Mouse (Mus musculus) neural tube, embryonic 14.5 days (tissue): ENCODE data around the gene Inka2. TPM values are rescaled to one million over a fixed set of nuclear protein-coding genes. Genes with fewer than 3 reads are reported as not detected.

ENCODE experiments used
- ATAC-seq: fragments of 200-750 bp; cut with Nextera tagmentation; 2 replicates; pipeline ENCODE4 v1.8.0; 2017; ENCODE audit warnings: low read depth, mild to moderate bottlenecking, moderate TSS enrichment, moderate library complexity
- H3K27ac ChIP-seq: fragments of 300-500 bp; sonication (generic); 2 replicates; pipeline ENCODE4 v1.5.1; 2014; ENCODE audit warnings: low read depth, mild to moderate bottlenecking, control low read depth, low read length, moderate library complexity, mixed read lengths
- H3K27me3 ChIP-seq: fragments of 300-500 bp; sonication (generic); 2 replicates; pipeline ENCODE4 v1.6.1; 2014; ENCODE audit warnings: low read length; ENCODE audit not compliant: control insufficient read depth, insufficient read depth
- H3K36me3 ChIP-seq: fragments of 300-500 bp; sonication (generic); 2 replicates; pipeline ENCODE4 v1.6.1; 2014; ENCODE audit warnings: low read length, mixed read lengths; ENCODE audit not compliant: control insufficient read depth, insufficient read depth
- H3K4me1 ChIP-seq: fragments of 300-500 bp; sonication (generic); 2 replicates; pipeline ENCODE4 v1.6.1; 2014; ENCODE audit warnings: low read length; ENCODE audit not compliant: control insufficient read depth, insufficient read depth
- H3K4me2 ChIP-seq: fragments of 300-500 bp; sonication (generic); 2 replicates; pipeline ENCODE4 v1.6.1; 2014; ENCODE audit warnings: mild to moderate bottlenecking, low read depth, low read length, control low read depth
- H3K4me3 ChIP-seq: fragments of 300-500 bp; sonication (generic); 2 replicates; pipeline ENCODE4 v1.5.1; 2014; ENCODE audit warnings: low read depth, low read length, control low read depth, mixed read lengths
- H3K9ac ChIP-seq: fragments of 300-500 bp; sonication (generic); replicated peaks from 2 replicates; pipeline ENCODE4 v1.6.1; 2014; ENCODE audit warnings: low read depth, mild to moderate bottlenecking, control low read depth, low read length, mixed read lengths
- H3K9me3 ChIP-seq: fragments of 300-500 bp; sonication (generic); 2 replicates; pipeline ENCODE4 v1.6.1; 2016; ENCODE audit warnings: low read length; ENCODE audit not compliant: control insufficient read depth
- whole genome bisulfite sequencing: fragments of 180-500 bp; shearing (Covaris S2); extraction: QIAGEN DNeasy Blood & Tissue Kit; methylation state at CpG from one replicate; pipeline ENCODE4 v1.1.7; 2014; 5-methylcytosine and 5-hydroxymethylcytosine counted together
- polyA plus RNA-seq: library from polyadenylated mRNA; unstranded; fragments of >200 nt; fragmentation: Nextera tagmentation; extraction: Ambion mirVana; gene quantifications from 2 replicates; pipeline ENCODE4 v1.2.1, GENCODE M21; 2014

The Inka2 gene
- polyA plus RNA-seq, 1 experiment from 2014 or later = 3.6 TPM

DNA sequence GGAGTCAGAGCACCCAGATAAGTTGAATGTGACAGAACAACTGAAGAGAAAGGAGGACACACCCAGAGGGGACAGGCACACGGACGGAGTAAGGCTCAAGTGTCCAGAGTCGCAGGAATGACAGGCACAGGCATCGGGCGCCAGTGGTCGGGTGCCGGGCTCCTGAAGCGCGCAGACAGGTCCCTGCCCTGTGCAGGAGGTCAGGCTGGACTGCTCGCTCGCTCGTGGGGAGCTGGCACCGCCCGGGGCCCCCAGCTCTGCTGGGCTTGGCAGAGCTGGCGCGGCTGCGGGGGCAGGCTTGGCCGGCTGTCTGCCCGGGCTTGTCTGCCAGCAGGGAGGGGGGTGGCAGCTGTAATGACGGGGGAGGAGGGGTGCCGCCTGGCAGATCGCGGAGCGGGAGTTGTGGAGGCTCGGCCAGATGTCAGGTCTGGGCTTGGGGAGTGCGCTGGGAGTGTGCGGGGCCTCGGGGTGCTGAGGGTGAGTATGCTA is 706 bp downstream of the Inka2 start:
- no peaks in the 10 kb centered on the region for H3K36me3 ChIP-seq
- 0 out of 2 replicates have a peak, but pooled peaks cover 2% of the 10 kb centered on the region for H3K27me3 ChIP-seq
- H3K9ac ChIP-seq = peak overlapping the region; percentile 52
- H3K4me3 ChIP-seq = peak overlapping the region; percentile 37
- peak overlapping the region; percentile 92 for H3K4me2 ChIP-seq
- no peaks in the 10 kb centered on the region for H3K9me3 ChIP-seq
- ATAC-seq = peak; percentile 63
- under 1% methylated on average over 28 of the region's 28 CpGs for WGBS
- H3K4me1 ChIP-seq = peaks cover 6% of the 10 kb centered on the region; the same call in 1 of the 2 replicates
- H3K27ac ChIP-seq = no peak overlapping the region

DNA sequence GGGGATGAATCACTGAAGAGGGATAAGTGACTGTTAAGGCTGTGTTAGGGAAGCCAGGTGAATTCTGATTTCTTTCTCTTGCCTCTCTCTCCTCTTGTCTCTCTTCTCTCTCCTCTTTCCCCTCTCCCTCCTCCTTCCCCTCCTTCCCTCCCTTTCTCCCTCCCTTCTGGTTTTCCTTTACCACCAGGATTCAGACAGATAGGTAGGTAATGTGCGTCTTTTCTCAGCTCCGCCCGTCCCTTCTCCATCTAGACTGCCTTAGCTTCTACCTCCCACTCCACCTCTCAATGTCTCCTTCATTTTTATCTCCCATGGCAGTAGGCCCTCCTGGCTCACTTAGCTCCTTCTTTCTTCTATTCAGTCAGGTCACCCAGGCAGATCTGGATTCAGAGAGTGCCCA is 1.2 kb downstream of the Inka2 start:
- no peak for ATAC-seq

DNA sequence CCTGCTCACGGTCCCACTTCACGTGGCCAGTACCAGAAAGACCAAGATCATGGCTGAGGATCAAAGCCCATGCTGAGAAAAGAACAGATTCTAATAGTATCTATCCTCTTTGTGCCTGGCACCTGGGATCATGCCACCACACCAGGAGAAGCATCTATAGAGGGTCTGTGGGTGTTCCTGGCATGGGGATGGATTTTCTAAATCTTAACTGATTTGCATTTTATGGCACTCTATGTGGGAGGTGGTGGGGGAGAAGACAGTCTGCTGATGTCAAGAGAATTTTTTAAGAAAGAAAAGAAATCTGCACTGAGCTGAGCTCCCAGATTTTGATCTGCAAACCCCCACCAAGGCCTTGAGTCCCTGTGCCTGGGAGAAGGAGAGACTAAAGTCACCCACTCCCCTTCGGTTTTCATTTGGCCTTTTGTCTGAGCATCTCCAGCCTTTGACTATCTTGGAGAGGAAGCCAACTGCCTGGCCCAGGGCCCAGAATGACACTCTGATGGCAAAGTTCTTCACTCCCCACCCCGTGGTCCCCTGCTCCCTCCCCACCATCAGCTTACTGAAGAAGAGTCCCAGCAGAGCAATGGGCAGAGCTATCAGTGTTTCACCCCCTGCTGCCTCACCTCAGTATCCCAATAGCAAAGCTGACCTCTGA is 2.1 kb downstream of the Inka2 start:
- Histone ChIP-seq H3K4me3 (0 out of 2 replicates have a peak overlapping the region, but pooled peaks have one; percentile 37), H3K27me3 (0 out of 2 replicates have a peak, but pooled peaks cover 2% of the 10 kb centered on the region), H3K9me3 (no peaks in the 10 kb centered on the region), H3K36me3 (no peaks in the 10 kb centered on the region), H3K4me2 (no peak overlapping the region), H3K9ac (no peak overlapping the region), H3K27ac (0 out of 2 replicates have a peak overlapping the region, but pooled peaks have one; percentile 2), H3K4me1 (peaks cover 6% of the 10 kb centered on the region; the same call in 1 of the 2 replicates)
- WGBS = 24% methylated on average over 4 of the region's 4 CpGs
- no peak for ATAC-seq

More for the DNA sequence above, 1.2 kb downstream of the Inka2 start:
- H3K36me3 ChIP-seq = no peaks in the 10 kb centered on the region
- H3K4me2 ChIP-seq = peak overlapping the region; percentile 92
- H3K27me3 ChIP-seq = 0 out of 2 replicates have a peak, but pooled peaks cover 2% of the 10 kb centered on the region
- peak overlapping the region; percentile 37 for H3K4me3 ChIP-seq
- no peak overlapping the region for H3K27ac ChIP-seq
- H3K9me3 ChIP-seq = no peaks in the 10 kb centered on the region
- WGBS = 11% methylated on average over 3 of the region's 3 CpGs
- H3K4me1 ChIP-seq = peaks cover 6% of the 10 kb centered on the region; the same call in 1 of the 2 replicates
- peak overlapping the region; percentile 52 for H3K9ac ChIP-seq

DNA sequence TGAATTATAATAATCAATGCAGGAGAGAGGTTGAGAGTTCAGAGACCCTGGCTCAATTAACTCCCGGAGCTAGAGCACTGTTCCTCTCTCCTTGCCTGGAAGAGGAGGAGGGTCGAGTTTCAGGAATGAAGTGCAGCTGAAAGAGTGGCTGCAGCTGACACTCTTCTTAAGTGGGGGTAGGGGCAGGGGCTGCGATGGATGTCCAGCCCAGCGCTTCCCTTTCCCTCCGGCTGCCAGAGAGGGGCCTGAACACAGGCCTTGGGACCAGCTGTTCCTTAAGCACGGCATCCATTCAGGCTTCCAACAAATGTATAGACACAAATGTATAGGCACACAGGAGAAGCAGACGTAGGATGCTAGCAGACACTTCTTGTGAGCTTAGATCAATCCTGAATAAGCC is 3.2 kb downstream of the Inka2 start:
- no peak overlapping the region for H3K9ac ChIP-seq
- H3K9me3 ChIP-seq = no peaks in the 10 kb centered on the region
- H3K4me1 ChIP-seq = peaks cover 6% of the 10 kb centered on the region; the same call in 1 of the 2 replicates
- no peak overlapping the region for H3K27ac ChIP-seq
- no peaks in the 10 kb centered on the region for H3K36me3 ChIP-seq
- 24% methylated on average over 7 of the region's 7 CpGs for WGBS
- 0 out of 2 replicates have a peak, but pooled peaks cover 2% of the 10 kb centered on the region for H3K27me3 ChIP-seq
- H3K4me2 ChIP-seq = no peak overlapping the region
- no peak overlapping the region for H3K4me3 ChIP-seq
- ATAC-seq = no peak

DNA sequence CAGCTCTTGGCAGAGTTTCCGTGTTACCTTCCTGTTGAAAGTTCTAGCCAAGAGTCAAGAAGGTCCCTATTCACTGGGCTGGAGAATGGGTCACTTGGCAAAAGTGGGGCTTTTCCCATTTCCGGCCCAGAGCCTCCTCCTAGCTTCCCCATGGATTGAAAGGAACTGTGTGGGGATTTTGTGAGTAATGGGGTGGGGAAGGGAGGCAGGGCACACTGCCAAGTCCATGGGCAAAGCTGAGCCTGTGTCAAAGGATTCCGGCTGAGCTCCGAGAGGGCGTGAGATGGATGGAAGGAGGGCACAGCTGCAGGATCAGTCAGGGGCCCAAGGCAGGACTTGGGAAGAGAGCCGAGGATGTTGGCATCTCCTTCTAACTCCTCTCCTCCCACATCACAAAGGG is 5.8 kb downstream of the Inka2 start:
- Histone ChIP-seq H3K36me3 (no peaks in the 10 kb centered on the region), H3K4me2 (no peak overlapping the region), H3K9ac (no peak overlapping the region), H3K4me3 (no peak overlapping the region), H3K27ac (no peak overlapping the region), H3K4me1 (0 out of 2 replicates have a peak, but pooled peaks cover 1% of the 10 kb centered on the region), H3K27me3 (0 out of 2 replicates have a peak, but pooled peaks cover 2% of the 10 kb centered on the region), H3K9me3 (no peaks in the 10 kb centered on the region)
- WGBS = 47% methylated on average over 6 of the region's 6 CpGs
- peak; percentile 32; the same call in 1 of the 2 replicates for ATAC-seq

DNA sequence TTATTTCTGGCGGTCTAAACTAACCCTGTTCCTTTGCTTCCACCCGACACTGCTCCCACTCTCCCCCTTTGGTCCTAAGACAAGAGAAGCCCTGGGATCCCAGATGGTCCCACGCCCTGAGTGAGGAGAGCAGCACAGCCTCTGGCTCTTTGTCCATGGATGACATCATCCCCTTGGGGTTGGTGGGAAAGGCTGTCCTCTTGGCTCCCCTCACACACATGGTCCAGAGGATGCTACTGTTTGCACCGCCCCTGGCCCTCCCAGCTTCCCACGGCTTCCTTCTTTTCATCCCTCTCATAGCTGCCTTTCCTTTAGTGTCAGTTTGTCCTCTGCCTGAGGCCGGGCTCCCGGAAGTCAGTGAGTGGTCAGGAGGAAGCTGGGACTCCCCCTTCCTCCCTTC is 7.3 kb downstream of the Inka2 start:
- 65% methylated on average over 7 of the region's 7 CpGs for WGBS
- no peak overlapping the region for H3K9ac ChIP-seq
- H3K27ac ChIP-seq = no peak overlapping the region
- H3K27me3 ChIP-seq = 0 out of 2 replicates have a peak, but pooled peaks cover 2% of the 10 kb centered on the region
- no peak overlapping the region for H3K4me3 ChIP-seq
- no peak overlapping the region for H3K4me2 ChIP-seq
- no peaks in the 10 kb centered on the region for H3K9me3 ChIP-seq
- ATAC-seq = no peak; the same call in 1 of the 2 replicates
- H3K36me3 ChIP-seq = no peaks in the 10 kb centered on the region
- no peaks in the 10 kb centered on the region for H3K4me1 ChIP-seq

DNA sequence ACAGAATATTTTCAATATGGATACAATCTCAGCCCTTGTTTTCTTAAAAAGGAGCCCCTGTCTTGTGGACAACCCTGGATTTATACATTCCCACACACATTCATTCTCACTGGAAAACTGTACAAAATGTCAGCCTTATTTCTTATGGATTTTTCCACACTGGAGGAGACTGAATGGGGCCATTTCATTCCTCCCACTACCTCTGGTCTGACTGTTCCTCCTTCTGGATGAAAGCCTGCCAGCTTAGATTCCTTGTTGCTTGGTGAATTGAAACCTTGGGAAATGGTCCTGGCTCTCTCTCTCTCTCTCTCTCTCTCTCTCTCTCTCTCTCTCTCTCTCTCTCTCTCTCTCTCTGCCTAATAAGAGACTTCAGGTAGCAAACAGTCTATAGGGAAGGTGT is 8.4 kb downstream of the Inka2 start:
- Histone ChIP-seq H3K9ac (no peak overlapping the region), H3K27me3 (0 out of 2 replicates have a peak, but pooled peaks cover under 1% of the 10 kb centered on the region), H3K27ac (no peak overlapping the region), H3K36me3 (no peaks in the 10 kb centered on the region), H3K9me3 (no peaks in the 10 kb centered on the region), H3K4me3 (no peak overlapping the region), H3K4me1 (no peaks in the 10 kb centered on the region), H3K4me2 (no peak overlapping the region)
- ATAC-seq = no peak

DNA sequence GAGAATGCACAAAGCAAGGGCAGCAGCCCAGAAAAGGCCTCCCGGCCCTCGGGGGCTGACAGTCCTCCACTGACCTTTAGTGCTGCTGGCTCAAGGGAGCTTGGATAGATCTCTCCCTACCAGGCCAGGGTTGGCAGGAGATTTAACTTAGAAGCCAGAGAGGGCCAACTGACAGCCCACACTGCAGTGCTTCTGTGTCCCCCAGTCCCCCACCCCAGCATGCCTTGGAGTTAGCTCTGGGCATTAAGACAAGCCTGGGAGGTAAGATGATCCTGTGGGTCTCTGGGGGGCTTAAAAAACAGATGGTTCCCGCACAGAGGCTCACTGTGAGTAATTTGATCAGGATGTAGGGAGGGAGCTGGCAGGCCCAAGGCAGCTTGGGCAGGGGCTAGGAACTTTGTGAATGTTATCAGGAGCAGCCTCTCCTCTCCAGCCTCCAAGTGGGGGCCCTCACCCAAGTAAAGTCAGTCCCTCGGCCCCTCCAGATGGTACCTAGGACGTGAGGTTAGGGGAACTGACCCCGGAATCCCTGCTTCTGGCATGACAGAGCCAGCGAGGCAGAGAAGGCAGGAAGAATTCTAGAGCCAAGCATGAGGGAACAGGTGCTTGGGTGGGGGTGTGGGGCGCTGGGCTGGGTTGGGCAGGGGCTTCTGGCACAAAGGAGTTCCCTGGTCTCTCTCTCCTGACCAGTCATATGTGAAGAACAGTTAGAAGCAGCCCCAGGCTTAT is 9.9 kb downstream of the Inka2 start:
- H3K9me3 ChIP-seq = no peaks in the 10 kb centered on the region

DNA sequence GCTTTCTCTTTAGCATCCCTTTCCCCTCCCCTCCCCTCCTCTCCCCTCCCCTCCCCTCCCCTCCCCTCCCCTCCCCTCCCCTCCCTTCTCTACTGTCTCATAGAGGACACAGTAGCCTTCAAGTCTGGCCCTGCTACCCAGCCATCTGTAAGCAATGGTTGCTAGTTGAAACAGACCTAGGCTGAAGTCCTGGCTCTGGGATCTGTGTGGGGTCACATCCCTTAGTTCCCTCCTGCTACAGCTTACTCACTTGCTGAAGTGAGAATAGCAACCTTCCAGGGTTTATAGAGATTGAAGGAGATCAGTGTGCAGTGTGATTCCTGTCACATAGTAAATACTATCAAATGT is 10.4 kb downstream of the Inka2 start:
- no peak overlapping the region for H3K4me2 ChIP-seq
- H3K36me3 ChIP-seq = no peaks in the 10 kb centered on the region
- H3K9me3 ChIP-seq = no peaks in the 10 kb centered on the region
- no peak overlapping the region for H3K27ac ChIP-seq
- peaks cover 4% of the 10 kb centered on the region; the same call in 1 of the 2 replicates for H3K4me1 ChIP-seq
- no peaks in the 10 kb centered on the region for H3K27me3 ChIP-seq
- no peak overlapping the region for H3K4me3 ChIP-seq
- ATAC-seq = no peak
- no peak overlapping the region for H3K9ac ChIP-seq

More for the DNA sequence above, 9.9 kb downstream of the Inka2 start:
- Histone ChIP-seq H3K4me2 (no peak overlapping the region), H3K27me3 (no peaks in the 10 kb centered on the region), H3K4me3 (no peak overlapping the region), H3K36me3 (no peaks in the 10 kb centered on the region), H3K27ac (peak overlapping the region; percentile 7; the same call in 1 of the 2 replicates), H3K4me1 (peaks cover 4% of the 10 kb centered on the region; the same call in 1 of the 2 replicates), H3K9ac (no peak overlapping the region)
- peak; percentile 36; the same call in 1 of the 2 replicates for ATAC-seq
- WGBS = 28% methylated on average over 8 of the region's 8 CpGs
